Mouse (Mus musculus) olfactory bulb, adult 2 months (tissue): ENCODE data around the gene Tmem132d.

Experiments used
- CTCF ChIP-seq: fragments of 200-500 bp; IDR thresholded peaks from 2 replicates; pipeline ENCODE4 v1.5.1; 2012; ENCODE audit warnings: low read depth, mild to moderate bottlenecking, low read length, moderate library complexity; ENCODE audit not compliant: insufficient read depth
- POLR2A ChIP-seq: fragments of 200-500 bp; IDR thresholded peaks from 2 replicates; pipeline ENCODE4 v1.6.1; 2012; ENCODE audit warnings: mild to moderate bottlenecking, low read depth, low read length, moderate library complexity; ENCODE audit not compliant: insufficient read depth

GRCm38 (mm10) chr5:128205716-128206115, 227.2 kb downstream of the Tmem132d start:
- TF ChIP-seq CTCF (no peak), POLR2A (no peak)
